Mouse (Mus musculus) gastrocnemius, adult 2 months (tissue): ENCODE measurements around the gene Defb23. TPM values are rescaled to one million over a fixed set of nuclear protein-coding genes. Genes with fewer than 3 reads are reported as not detected.
"Not testable (repeated sequence)": the region's sequence is repeated elsewhere in the genome, so short reads cannot be mapped to it uniquely, and the experiment has no call there.

Experiments
- DNase-seq: peaks from one replicate; pipeline ENCODE4 v3.0.0; 2022
- H3K27ac ChIP-seq: fragments of 200-600 bp; 2 replicates; pipeline ENCODE4 v1.8.1; 2022; ENCODE audit warnings: mild to moderate bottlenecking
- H3K4me3 ChIP-seq: fragments of 200-600 bp; 2 replicates; pipeline ENCODE4 v1.8.1; 2022; ENCODE audit warnings: mild to moderate bottlenecking, moderate library complexity
- CTCF ChIP-seq: fragments of 200-600 bp; IDR thresholded peaks from 2 replicates; pipeline ENCODE4 v1.8.1; 2022; ENCODE audit warnings: antibody characterized with exemption, mild to moderate bottlenecking, moderate library complexity
- intact Hi-C: fragments of 180-260 bp; cut with DNase I; formaldehyde crosslinking; loops from one replicate; pipeline ENCODE4 v1.15.1; 2025
- total RNA-seq, 2 experiments: library from RNA; stranded (reverse); gene quantifications; 2 replicates each; pipeline ENCODE4 v1.2.3; 2021

Defb23 gene
- total RNA-seq, 2 experiments from 2014 or later = not detected

DNA sequence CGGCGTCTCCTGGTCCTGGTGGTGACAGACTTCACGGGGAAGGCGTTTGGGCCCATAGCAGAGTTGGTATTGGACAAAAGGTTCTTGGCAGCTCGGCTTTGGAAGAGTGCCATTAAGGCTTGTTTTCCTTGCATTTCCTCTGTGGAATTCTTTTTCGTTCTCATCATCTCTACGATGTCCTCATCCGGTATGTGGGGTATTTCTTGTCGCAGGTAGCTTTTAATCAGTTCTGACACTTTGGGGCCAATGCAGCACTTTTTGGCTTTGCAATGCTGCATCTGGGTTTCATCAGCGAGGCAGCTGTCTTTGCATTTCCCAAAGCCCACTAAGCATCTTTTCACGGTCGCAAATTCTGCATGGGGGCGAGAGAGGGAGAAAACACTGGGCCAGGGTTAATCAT is 5.2 kb downstream of the Defb23 start:
- intact Hi-C loops = no loop called here
- no peak overlapping the region for H3K27ac ChIP-seq
- H3K4me3 ChIP-seq = no peak overlapping the region
- no peak for DNase-seq
- TF ChIP-seq CTCF = no peak

- DNase-seq = peak; percentile 64
- intact Hi-C loops = no loop called here
- no peak overlapping the region for H3K4me3 ChIP-seq
- TF ChIP-seq CTCF = no peak
- no peak overlapping the region for H3K27ac ChIP-seq
Observed at GRCm38 (mm10) chr2:152452101-152452781, 12.2 kb downstream of the Defb23 start.

- DNase-seq = peak; percentile 49
- intact Hi-C loops = loop anchor here (2.0 kb wide), 1 partner anchor 95 kb away; no protein-coding TSS in a partner anchor
- TF ChIP-seq CTCF = peak; percentile 64
- no peak overlapping the region for H3K4me3 ChIP-seq
- H3K27ac ChIP-seq = no peak overlapping the region
Observed at GRCm38 (mm10) chr2:152450241-152450640, 14.2 kb downstream of the Defb23 start.

- intact Hi-C loops = no loop called here
- TF ChIP-seq CTCF = no peak
- DNase-seq = no peak
- Histone ChIP-seq H3K4me3 (no peak overlapping the region), H3K27ac (no peak overlapping the region)
Observed at GRCm38 (mm10) chr2:152447461-152447860, 17.0 kb downstream of the Defb23 start.

DNA sequence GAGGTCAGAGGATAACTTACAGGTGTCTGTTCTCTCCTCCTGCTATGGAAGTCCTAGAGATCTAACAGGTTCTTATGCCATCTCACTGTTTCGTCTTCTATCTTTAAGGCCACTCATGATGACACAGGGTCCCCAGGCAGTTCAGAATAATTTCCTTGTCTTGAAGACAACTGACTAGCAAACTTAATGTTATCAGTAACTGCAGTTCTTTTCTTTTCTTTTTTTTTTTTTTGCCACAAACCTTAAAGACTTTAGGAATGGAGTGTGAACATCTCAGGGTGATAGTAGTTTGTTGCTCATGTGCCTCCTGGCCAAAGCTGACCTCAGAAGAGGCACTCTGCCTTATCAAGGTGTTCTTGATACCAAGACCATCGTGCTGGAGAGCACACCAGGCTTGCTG is 17.8 kb downstream of the Defb23 start:
- no peak overlapping the region for H3K4me3 ChIP-seq
- no peak for TF ChIP-seq CTCF
- intact Hi-C loops = no loop called here
- DNase-seq = no peak
- no peak overlapping the region for H3K27ac ChIP-seq

- H3K27ac ChIP-seq = no peak overlapping the region
- intact Hi-C loops = no loop called here
- H3K4me3 ChIP-seq = no peak overlapping the region
- DNase-seq = no peak
- no peak for TF ChIP-seq CTCF
Observed at GRCm38 (mm10) chr2:152443281-152443680, 21.1 kb downstream of the Defb23 start.

GRCm38 (mm10) chr2:152442322-152442721 is 22.1 kb downstream of the Defb23 start:
- DNase-seq = no peak
- no peak overlapping the region for H3K4me3 ChIP-seq
- H3K27ac ChIP-seq = no peak overlapping the region
- intact Hi-C loops = no loop called here
- TF ChIP-seq CTCF = no peak

DNA sequence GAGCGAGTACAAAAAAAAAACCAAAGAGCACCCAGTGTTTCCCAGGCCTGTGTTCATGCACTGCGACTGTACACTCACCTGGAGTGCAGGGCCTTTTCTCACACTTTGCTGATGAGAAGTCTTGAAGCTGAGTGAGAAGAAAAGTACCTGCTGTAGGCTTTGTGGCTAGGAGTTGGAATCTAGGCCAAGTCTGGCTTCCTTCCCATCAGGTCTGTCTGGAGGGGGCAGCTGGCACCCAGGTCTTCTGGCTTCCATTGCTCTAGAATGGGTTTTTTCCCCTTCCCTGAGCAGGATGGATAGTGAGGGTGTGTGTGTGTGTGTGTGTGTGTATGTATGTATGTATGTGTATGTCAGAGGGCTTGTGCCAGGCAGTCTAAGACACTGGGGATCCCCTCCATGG is 24.6 kb downstream of the Defb23 start:
- TF ChIP-seq CTCF = no peak

DNA sequence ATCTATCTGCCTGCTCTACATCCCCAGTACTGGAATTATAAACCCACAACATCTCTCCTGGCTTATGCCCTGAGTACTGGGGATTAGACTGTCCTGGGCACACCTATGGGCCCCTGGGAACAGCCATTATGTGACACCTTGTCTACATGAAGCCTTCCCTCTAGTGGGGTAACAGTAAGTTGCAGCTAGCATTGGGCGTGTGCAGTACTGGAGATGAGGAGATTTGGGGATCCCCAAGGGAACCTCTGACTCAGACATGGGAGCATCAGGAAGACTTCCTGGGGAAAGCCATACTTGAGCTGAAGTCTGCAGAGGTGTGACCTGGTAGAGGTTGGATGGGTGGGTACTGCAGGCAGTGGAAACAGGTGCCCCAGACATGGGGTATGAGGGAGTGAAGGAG is 25.5 kb downstream of the Defb23 start:
- Histone ChIP-seq H3K27ac (no peak overlapping the region), H3K4me3 (no peak overlapping the region)
- no peak for TF ChIP-seq CTCF
- DNase-seq = no peak
- intact Hi-C loops = no loop called here

More for the DNA sequence above, 24.6 kb downstream of the Defb23 start:
- DNase-seq = no peak
- intact Hi-C loops = no loop called here
- H3K4me3 ChIP-seq = no peak overlapping the region
- no peak overlapping the region for H3K27ac ChIP-seq

- peak; percentile 84 for DNase-seq
- intact Hi-C loops = loop anchor here (1.0 kb wide), 1 partner anchor 44 kb away; no protein-coding TSS in a partner anchor
- no peak; the same call in 1 of the 2 replicates for TF ChIP-seq CTCF
- no peak overlapping the region; the same call in 1 of the 2 replicates for H3K27ac ChIP-seq
- peak overlapping the region; percentile 65 for H3K4me3 ChIP-seq
Observed at GRCm38 (mm10) chr2:152436983-152437860, 27.2 kb downstream of the Defb23 start.

- no peak overlapping the region for H3K4me3 ChIP-seq
- H3K27ac ChIP-seq = no peak overlapping the region
- DNase-seq = no peak
- TF ChIP-seq CTCF = no peak
- intact Hi-C loops = no loop called here
Observed at GRCm38 (mm10) chr2:152436405-152436901, 28.0 kb downstream of the Defb23 start.

DNA sequence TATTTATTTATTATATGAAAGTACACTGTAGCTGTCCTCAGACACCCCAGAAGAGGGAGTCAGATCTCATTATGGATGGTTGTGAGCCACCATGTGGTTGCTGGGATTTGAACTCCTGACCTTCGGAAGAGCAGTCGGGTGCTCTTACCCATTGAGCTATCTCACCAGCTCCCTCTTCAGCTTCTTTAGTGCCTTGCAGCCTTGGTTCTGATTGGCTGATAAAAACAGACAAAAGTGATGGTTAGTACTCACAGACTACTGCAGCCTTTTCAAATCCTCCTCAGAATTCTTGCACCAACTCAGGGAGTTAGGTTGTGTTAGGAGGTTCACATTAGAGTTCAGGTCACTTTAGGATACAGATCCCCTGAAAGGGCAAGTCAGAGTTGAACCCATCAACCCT is 35.9 kb downstream of the Defb23 start:
- intact Hi-C loops, H3K27ac ChIP-seq, H3K4me3 ChIP-seq, DNase-seq: not testable (repeated sequence)

GRCm38 (mm10) chr2:152427493-152427892 is 36.9 kb downstream of the Defb23 start:
- no peak overlapping the region for H3K4me3 ChIP-seq

More at GRCm38 (mm10) chr2:152427493-152427892, 36.9 kb downstream of the Defb23 start:
- H3K27ac ChIP-seq = no peak overlapping the region
- no peak for TF ChIP-seq CTCF
- DNase-seq = no peak
- intact Hi-C loops = no loop called here
